Mouse (Mus musculus) lung, embryonic 15.5 days (tissue): ENCODE measurements around the gene Plin5. TPM values are rescaled to one million over a fixed set of nuclear protein-coding genes. Genes with fewer than 3 reads are reported as not detected.

Experiments used
- ATAC-seq: fragments of 200-750 bp; cut with Nextera tagmentation; 2 replicates; pipeline ENCODE4 v1.8.0; 2017; ENCODE audit warnings: moderate number of reproducible peaks, borderline replicate concordance; ENCODE audit not compliant: low FRiP score, low TSS enrichment; ENCODE audit errors: extremely low read depth
- H3K27ac ChIP-seq: fragments of 300-500 bp; sonication (generic); 2 replicates; pipeline ENCODE4 v1.5.1; 2015; ENCODE audit warnings: moderate library complexity, mild to moderate bottlenecking, inconsistent platforms
- H3K27me3 ChIP-seq: fragments of 300-500 bp; sonication (generic); 2 replicates; pipeline ENCODE4 v1.6.1; 2015; ENCODE audit warnings: inconsistent platforms
- H3K36me3 ChIP-seq: fragments of 300-500 bp; sonication (generic); 2 replicates; pipeline ENCODE4 v1.6.1; 2015; ENCODE audit warnings: inconsistent platforms
- H3K4me1 ChIP-seq: fragments of 300-500 bp; sonication (generic); 2 replicates; pipeline ENCODE4 v1.6.1; 2015; ENCODE audit warnings: inconsistent platforms
- H3K4me2 ChIP-seq: fragments of 300-500 bp; sonication (generic); 2 replicates; pipeline ENCODE4 v1.6.1; 2015; ENCODE audit warnings: inconsistent platforms, mild to moderate bottlenecking, moderate library complexity
- H3K4me3 ChIP-seq: fragments of 300-500 bp; sonication (generic); 2 replicates; pipeline ENCODE4 v1.5.1; 2015; ENCODE audit warnings: mild to moderate bottlenecking, inconsistent platforms
- H3K9ac ChIP-seq: fragments of 300-500 bp; sonication (generic); 2 replicates; pipeline ENCODE4 v1.6.1; 2015; ENCODE audit warnings: inconsistent platforms
- H3K9me3 ChIP-seq: fragments of 300-500 bp; sonication (generic); 2 replicates; pipeline ENCODE4 v1.6.1; 2016; ENCODE audit warnings: inconsistent platforms
- WGBS: fragments of 180-500 bp; shearing (Covaris S2); methylation state at CpG from one replicate; pipeline ENCODE4 v1.1.7; 2015; 5-methylcytosine and 5-hydroxymethylcytosine counted together
- polyA plus RNA-seq: library from polyadenylated mRNA; unstranded; fragments of >200 nt; fragmentation: Nextera tagmentation; extraction: Ambion mirVana; gene quantifications from 2 replicates; pipeline ENCODE4 v1.2.1, GENCODE M21; 2015

The Plin5 gene
- polyA plus RNA-seq, 1 experiment from 2014 or later: 0.95 TPM

DNA sequence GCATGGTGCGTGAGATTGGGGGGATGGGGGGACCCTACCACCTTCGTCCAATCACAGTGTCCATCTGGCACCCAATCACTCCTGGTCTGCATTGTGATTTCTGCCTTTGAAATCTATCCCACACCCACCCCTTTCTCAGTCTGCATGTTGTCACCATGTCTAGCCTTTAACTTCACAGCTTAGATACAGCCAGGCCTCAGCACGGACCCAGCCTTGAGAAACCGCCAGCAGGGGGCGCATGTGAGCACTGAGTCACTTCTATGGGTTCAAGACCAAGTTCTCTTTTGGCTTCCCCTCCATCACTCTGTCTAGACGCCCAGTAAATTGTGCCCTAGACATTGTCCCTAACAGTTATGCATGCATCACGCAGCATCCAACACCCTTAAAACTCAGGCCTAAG is 14.4 kb upstream of the Plin5 start:
- H3K9me3 ChIP-seq: no peaks in the 10 kb centered on the region
- no peaks in the 10 kb centered on the region for H3K36me3 ChIP-seq
- no peak overlapping the region for H3K4me3 ChIP-seq
- WGBS: 32% methylated on average over 7 of the region's 7 CpGs
- no peak overlapping the region for H3K4me2 ChIP-seq
- no peaks in the 10 kb centered on the region for H3K27me3 ChIP-seq
- ATAC-seq: no peak
- no peak overlapping the region for H3K27ac ChIP-seq
- no peak overlapping the region for H3K9ac ChIP-seq
- peaks cover 16% of the 10 kb centered on the region for H3K4me1 ChIP-seq

DNA sequence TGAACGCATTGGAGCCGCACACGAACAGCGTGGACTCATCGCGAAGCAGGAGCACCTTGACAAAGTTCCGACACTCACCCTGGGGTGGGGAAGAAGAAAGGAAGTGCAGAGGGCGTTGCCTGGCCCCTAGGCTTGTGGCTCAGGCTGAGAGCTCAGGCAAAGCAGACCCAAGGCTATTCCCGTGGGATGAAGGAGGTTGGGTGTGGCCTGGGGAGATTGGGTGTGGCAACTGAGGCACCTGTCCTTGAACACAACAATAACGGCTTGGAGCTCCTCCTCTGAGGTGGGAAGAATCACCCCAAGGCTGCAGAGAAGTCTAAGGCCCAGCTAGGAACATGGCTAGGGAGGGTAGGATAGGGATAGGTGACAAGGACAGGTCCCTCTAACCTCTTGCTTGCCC is 13.7 kb upstream of the Plin5 start:
- H3K9me3 ChIP-seq: no peaks in the 10 kb centered on the region
- H3K9ac ChIP-seq: no peak overlapping the region
- peaks cover 16% of the 10 kb centered on the region for H3K4me1 ChIP-seq
- H3K27me3 ChIP-seq: no peaks in the 10 kb centered on the region
- H3K4me2 ChIP-seq: no peak overlapping the region
- 86% methylated on average over 10 of the region's 10 CpGs for WGBS
- no peak for ATAC-seq
- no peak overlapping the region for H3K4me3 ChIP-seq
- H3K36me3 ChIP-seq: no peaks in the 10 kb centered on the region
- no peak overlapping the region for H3K27ac ChIP-seq

DNA sequence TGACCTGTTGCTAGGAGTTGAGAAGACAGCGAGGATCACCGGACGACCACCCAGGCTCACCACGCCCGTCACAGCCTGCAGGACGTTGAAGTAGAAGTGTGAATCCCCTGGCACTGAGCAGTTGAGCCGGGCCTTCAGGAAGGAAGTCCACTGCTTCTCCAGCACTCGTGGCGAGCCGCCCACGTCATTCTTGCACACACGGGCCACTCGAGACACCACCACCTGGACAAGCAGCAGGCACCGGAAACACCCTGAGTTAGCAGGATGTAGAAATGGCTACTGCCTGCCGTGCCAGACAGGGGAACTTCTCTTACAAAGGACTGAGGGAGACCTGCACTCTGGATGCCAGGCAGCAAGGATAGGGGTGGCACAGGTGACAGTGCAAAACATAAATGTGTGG is 10.8 kb upstream of the Plin5 start:
- H3K4me1 ChIP-seq: peaks cover 8% of the 10 kb centered on the region
- no peak for ATAC-seq
- no peaks in the 10 kb centered on the region for H3K36me3 ChIP-seq
- no peaks in the 10 kb centered on the region for H3K9me3 ChIP-seq
- H3K4me2 ChIP-seq: no peak overlapping the region
- no peak overlapping the region for H3K9ac ChIP-seq
- 64% methylated on average over 15 of the region's 15 CpGs for WGBS
- H3K27ac ChIP-seq: no peak overlapping the region
- peaks cover 23% of the 10 kb centered on the region for H3K27me3 ChIP-seq
- H3K4me3 ChIP-seq: no peak overlapping the region

DNA sequence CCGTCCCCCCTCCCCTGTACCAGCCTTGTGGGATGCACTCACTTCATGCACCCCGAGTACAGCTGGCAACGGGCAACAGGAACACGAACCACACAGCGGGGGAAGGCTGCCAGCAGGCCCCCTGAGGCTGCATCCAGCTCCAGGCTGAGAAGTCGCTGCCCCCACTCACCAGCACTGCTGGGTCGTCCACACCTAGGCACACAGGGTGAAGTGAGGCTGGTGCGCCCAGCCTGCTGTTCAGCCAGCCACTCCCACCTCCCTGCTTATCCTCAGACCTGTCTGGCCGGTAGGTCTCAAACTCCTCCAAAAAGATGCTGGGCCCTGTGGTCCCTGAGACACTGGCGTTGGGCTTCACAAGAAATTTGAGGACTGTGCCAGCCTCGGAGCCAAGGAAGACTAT is 8.8 kb upstream of the Plin5 start:
- H3K27me3 ChIP-seq: peaks cover 42% of the 10 kb centered on the region
- 70% methylated on average over 11 of the region's 11 CpGs for WGBS
- peaks cover 8% of the 10 kb centered on the region; the same call in 1 of the 2 replicates for H3K9me3 ChIP-seq
- H3K9ac ChIP-seq: no peak overlapping the region
- H3K36me3 ChIP-seq: no peaks in the 10 kb centered on the region
- H3K27ac ChIP-seq: no peak overlapping the region
- no peak for ATAC-seq
- peaks cover 8% of the 10 kb centered on the region for H3K4me1 ChIP-seq
- H3K4me3 ChIP-seq: no peak overlapping the region
- H3K4me2 ChIP-seq: no peak overlapping the region

DNA sequence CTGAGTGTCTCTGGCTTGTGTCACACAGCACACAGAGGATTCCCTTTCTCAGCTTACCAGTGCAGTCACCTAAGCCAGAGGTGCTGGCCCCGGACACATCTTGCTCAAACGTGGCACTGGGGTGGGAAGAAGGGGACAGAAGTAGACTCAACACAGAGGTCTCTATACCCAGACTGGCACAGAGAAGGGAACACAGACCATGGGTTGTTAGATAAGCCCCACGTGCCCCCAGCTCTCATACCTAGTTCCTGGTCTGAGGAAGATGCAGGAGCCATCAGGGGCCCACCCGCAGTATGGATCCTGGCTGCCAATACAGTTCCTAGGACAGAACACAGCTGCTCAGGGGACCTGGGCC is 7.9 kb upstream of the Plin5 start:
- no peak overlapping the region for H3K27ac ChIP-seq
- H3K27me3 ChIP-seq: peaks cover 52% of the 10 kb centered on the region
- H3K4me1 ChIP-seq: peaks cover 11% of the 10 kb centered on the region
- H3K4me2 ChIP-seq: no peak overlapping the region
- H3K4me3 ChIP-seq: no peak overlapping the region
- ATAC-seq: no peak
- no peak overlapping the region for H3K9ac ChIP-seq
- no peaks in the 10 kb centered on the region for H3K36me3 ChIP-seq
- 84% methylated on average over 4 of the region's 4 CpGs for whole genome bisulfite sequencing
- H3K9me3 ChIP-seq: peaks cover 8% of the 10 kb centered on the region; the same call in 1 of the 2 replicates

DNA sequence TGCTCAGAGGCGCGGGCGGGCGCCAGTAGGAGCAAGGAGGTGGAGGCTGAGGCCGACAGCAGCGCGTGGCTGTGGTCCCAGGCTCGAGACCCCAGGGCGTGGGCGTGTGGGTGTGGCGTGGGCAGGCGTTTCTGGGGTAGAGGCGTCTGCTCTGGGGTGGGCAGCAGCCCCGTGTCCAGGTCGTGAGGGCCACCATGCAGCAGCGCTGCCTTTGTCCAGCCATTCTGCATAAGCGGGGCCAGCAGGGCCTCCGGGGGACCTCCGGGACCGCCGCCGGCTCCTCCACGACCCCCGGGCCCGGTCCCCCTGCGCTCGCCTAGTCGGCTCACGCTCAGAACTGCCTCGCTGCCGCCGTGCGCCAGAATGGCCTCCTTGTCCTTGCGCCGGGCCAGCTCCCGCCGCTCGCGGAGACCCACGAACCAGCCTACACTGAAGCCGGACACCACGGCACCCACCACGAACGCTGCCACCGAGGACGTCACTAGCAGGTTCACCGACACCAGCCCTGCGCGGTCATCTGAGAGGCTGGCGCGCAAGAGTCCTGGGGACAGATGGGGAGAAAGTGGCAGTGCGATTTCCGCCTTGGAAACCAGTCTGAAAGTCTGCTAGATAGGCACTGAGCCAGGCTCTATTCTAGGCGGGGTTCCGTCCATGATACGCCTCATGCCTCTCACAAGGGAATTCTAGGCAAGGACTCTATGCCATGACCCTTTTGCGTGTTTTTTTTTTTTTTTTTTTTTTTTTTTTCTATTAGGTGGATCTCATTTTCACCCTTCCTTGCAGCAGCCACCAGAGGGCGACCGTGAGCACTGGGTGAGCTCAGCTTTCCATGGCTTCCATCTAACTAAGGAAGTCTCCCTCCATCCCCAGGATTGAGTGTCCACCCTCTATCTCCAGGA is 7.2 kb upstream of the Plin5 start:
- 10% methylated on average over 58 of the region's 59 CpGs for WGBS
- Histone ChIP-seq H3K4me2 (peak overlapping the region; percentile 71), H3K4me3 (peak overlapping the region; percentile 38), H3K9ac (peak overlapping the region; percentile 25), H3K27ac (no peak overlapping the region), H3K27me3 (peaks cover 58% of the 10 kb centered on the region), H3K9me3 (peaks cover 8% of the 10 kb centered on the region; the same call in 1 of the 2 replicates), H3K36me3 (no peaks in the 10 kb centered on the region), H3K4me1 (peaks cover 17% of the 10 kb centered on the region)
- ATAC-seq: 0 out of 2 replicates have a peak, but pooled peaks have one; percentile 25

- H3K9ac ChIP-seq: 0 out of 2 replicates have a peak overlapping the region, but pooled peaks have one; percentile 25
- 32% methylated on average over 59 of the region's 59 CpGs for WGBS
- peaks cover 66% of the 10 kb centered on the region for H3K27me3 ChIP-seq
- peaks cover 8% of the 10 kb centered on the region; the same call in 1 of the 2 replicates for H3K9me3 ChIP-seq
- H3K4me3 ChIP-seq: peak overlapping the region; percentile 38
- peak overlapping the region; percentile 71 for H3K4me2 ChIP-seq
- H3K36me3 ChIP-seq: no peaks in the 10 kb centered on the region
- no peak overlapping the region for H3K27ac ChIP-seq
- peaks cover 19% of the 10 kb centered on the region for H3K4me1 ChIP-seq
- ATAC-seq: 0 out of 2 replicates have a peak, but pooled peaks have one; percentile 5
These were observed 6.4 kb upstream of the Plin5 start for GRCm38 (mm10) chr17:56123681-56124340.

GRCm38 (mm10) chr17:56123161-56123560 is 5.8 kb upstream of the Plin5 start:
- ATAC-seq: no peak
- H3K9me3 ChIP-seq: peaks cover 8% of the 10 kb centered on the region; the same call in 1 of the 2 replicates
- H3K27ac ChIP-seq: no peak overlapping the region
- H3K27me3 ChIP-seq: peaks cover 73% of the 10 kb centered on the region
- H3K4me2 ChIP-seq: no peak overlapping the region
- peaks cover 19% of the 10 kb centered on the region for H3K4me1 ChIP-seq
- no peak overlapping the region for H3K9ac ChIP-seq
- no peaks in the 10 kb centered on the region for H3K36me3 ChIP-seq
- no peak overlapping the region for H3K4me3 ChIP-seq
- WGBS: 87% methylated on average over 12 of the region's 12 CpGs

- Histone ChIP-seq H3K36me3 (no peaks in the 10 kb centered on the region), H3K9me3 (peaks cover 8% of the 10 kb centered on the region; the same call in 1 of the 2 replicates), H3K4me2 (no peak within 1 kb of the TSS), H3K9ac (no peak within 1 kb of the TSS), H3K4me3 (no peak within 1 kb of the TSS), H3K27me3 (peaks cover 82% of the 10 kb centered on the region), H3K27ac (no peak within 1 kb of the TSS), H3K4me1 (peaks cover 25% of the 10 kb centered on the region)
- 35% methylated on average over 2 of the region's 2 CpGs for WGBS
- no peak for ATAC-seq
These were observed 4.4 kb upstream of the Plin5 start, which contains the start of gene Lrg1 for GRCm38 (mm10) chr17:56121826-56122225. Gene Lrg1, minus strand, starts transcription at chr17:56122001.

DNA sequence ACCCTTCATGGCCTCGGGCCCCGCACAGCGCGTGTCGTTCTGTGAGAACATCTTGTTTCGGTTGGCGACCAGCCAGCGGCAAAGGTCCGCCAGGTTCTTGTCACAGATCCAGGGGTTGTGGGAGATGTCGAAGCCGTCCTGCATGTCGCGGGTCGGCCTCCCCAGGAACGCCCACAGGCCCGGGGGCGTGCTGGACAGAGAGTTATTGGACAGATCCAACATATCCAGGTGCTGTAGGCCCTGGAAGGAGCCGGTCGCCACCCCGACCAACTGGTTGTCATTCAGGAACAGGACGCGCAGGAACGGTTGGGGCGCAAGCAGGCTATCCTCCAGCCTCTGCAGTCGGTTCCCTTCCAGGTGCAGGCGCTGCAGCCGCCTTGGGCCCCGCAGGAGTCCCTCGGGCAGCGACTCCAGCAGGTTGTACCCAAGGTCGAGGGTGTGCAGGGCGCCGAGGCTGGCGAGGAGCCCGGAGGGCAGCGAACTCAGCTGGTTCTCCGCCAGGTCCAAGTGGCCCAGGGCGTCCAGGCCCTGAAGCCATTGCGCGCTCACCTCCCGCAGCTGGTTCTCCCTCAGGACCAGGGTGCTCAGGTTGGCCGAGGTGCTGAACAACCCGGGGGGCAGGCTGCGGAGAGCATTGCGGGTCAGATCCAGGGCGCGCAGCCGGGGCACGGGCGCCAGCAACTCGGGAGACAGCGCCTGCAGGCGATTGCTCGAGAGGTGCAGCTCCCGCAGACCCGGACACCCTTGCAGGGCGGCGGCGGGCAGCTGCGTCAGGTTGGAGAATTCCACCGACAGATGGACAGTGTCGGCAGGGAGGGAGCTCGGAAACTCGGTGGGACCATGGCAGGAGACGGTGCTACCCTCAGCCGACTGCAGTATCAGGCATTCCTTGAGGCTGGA is 2.8 kb upstream of the Plin5 start:
- no peak for ATAC-seq
- Histone ChIP-seq H3K9ac (no peak overlapping the region), H3K4me1 (peaks cover 25% of the 10 kb centered on the region), H3K27me3 (peaks cover 84% of the 10 kb centered on the region), H3K9me3 (peaks cover 8% of the 10 kb centered on the region; the same call in 1 of the 2 replicates), H3K4me3 (0 out of 2 replicates have a peak overlapping the region, but pooled peaks have one; percentile 6), H3K36me3 (no peaks in the 10 kb centered on the region), H3K27ac (no peak overlapping the region), H3K4me2 (peak overlapping the region; percentile 18)
- 3% methylated on average over 66 of the region's 66 CpGs for WGBS

- Histone ChIP-seq H3K27ac (no peak overlapping the region), H3K36me3 (no peaks in the 10 kb centered on the region), H3K4me2 (peak overlapping the region; percentile 18), H3K4me3 (0 out of 2 replicates have a peak overlapping the region, but pooled peaks have one; percentile 6), H3K27me3 (peaks cover 78% of the 10 kb centered on the region), H3K9ac (no peak overlapping the region), H3K4me1 (peaks cover 21% of the 10 kb centered on the region), H3K9me3 (peaks cover 8% of the 10 kb centered on the region; the same call in 1 of the 2 replicates)
- 35% methylated on average over 12 of the region's 12 CpGs for WGBS
- no peak for ATAC-seq
These were observed 2.0 kb upstream of the Plin5 start for GRCm38 (mm10) chr17:56119431-56119830.
